Mouse (Mus musculus) forebrain, embryonic 11.5 days (tissue): ENCODE results near the gene Nkain1. TPM values are rescaled to one million over a fixed set of nuclear protein-coding genes. Genes with fewer than 3 reads are reported as not detected.

ENCODE experiments used
- ATAC-seq: fragments of 200-750 bp; cut with Nextera tagmentation; replicated peaks from 2 replicates; pipeline ENCODE4 v1.8.0; 2017; ENCODE audit warnings: moderate TSS enrichment; ENCODE audit not compliant: low FRiP score
- DNase-seq: peaks from one replicate; pipeline ENCODE4 v3.0.0-alpha.2; 2017; ENCODE audit warnings: low spot score
- H3K27ac ChIP-seq: fragments of 300-500 bp; sonication (generic); 2 replicates; pipeline ENCODE4 v1.5.1; 2014; ENCODE audit warnings: low read depth, low read length
- H3K27me3 ChIP-seq: fragments of 300-500 bp; sonication (generic); 2 replicates; pipeline ENCODE4 v1.6.1; 2014; ENCODE audit warnings: mild to moderate bottlenecking, low read length, mixed read lengths; ENCODE audit not compliant: control insufficient read depth, insufficient read depth
- H3K36me3 ChIP-seq: fragments of 300-500 bp; sonication (generic); 2 replicates; pipeline ENCODE4 v1.6.1; 2014; ENCODE audit warnings: mild to moderate bottlenecking, low read length, moderate library complexity, mixed read lengths; ENCODE audit not compliant: control insufficient read depth, insufficient read depth
- H3K4me1 ChIP-seq: fragments of 300-500 bp; sonication (generic); replicated peaks from 2 replicates; pipeline ENCODE4 v1.6.1; 2014; ENCODE audit warnings: low read length, mixed read lengths; ENCODE audit not compliant: control insufficient read depth, insufficient read depth
- H3K4me2 ChIP-seq: fragments of 300-500 bp; sonication (generic); 2 replicates; pipeline ENCODE4 v1.6.1; 2014; ENCODE audit warnings: low read depth, mild to moderate bottlenecking, low read length, moderate library complexity, mixed read lengths; ENCODE audit not compliant: severe bottlenecking
- H3K4me3 ChIP-seq: fragments of 300-500 bp; sonication (generic); 2 replicates; pipeline ENCODE4 v1.5.1; 2014; ENCODE audit warnings: low read depth, low read length
- H3K9ac ChIP-seq: fragments of 300-500 bp; sonication (generic); 2 replicates; pipeline ENCODE4 v1.6.1; 2014; ENCODE audit warnings: low read length
- H3K9me3 ChIP-seq: fragments of 300-500 bp; sonication (generic); 2 replicates; pipeline ENCODE4 v1.6.1; 2016; ENCODE audit warnings: low read length, mixed read lengths; ENCODE audit not compliant: control insufficient read depth
- WGBS: fragments of 180-500 bp; shearing (Covaris S2); extraction: QIAGEN DNeasy Blood & Tissue Kit; methylation state at CpG from one replicate; pipeline ENCODE4 v1.1.7; 2014; 5-methylcytosine and 5-hydroxymethylcytosine counted together
- polyA plus RNA-seq: library from polyadenylated mRNA; unstranded; fragments of >200 nt; fragmentation: Nextera tagmentation; extraction: Ambion mirVana; gene quantifications from 2 replicates; pipeline ENCODE4 v1.2.1, GENCODE M21; 2014

The Nkain1 gene
- polyA plus RNA-seq, 1 experiment from 2014 or later = 12.5 TPM

- 43% methylated on average over 10 of the region's 10 CpGs for WGBS
Observed at GRCm38 (mm10) chr4:130572545-130572944, 1.4 kb downstream of the Nkain1 start.

GRCm38 (mm10) chr4:130570941-130571720, 2.8 kb downstream of the Nkain1 start:
- H3K9me3 ChIP-seq = no peaks in the 10 kb centered on the region
- ATAC-seq (no peak), DNase-seq (no peak)
- H3K9ac ChIP-seq = peak overlapping the region; percentile 20; the same call in 1 of the 2 replicates
- peak overlapping the region; percentile 12; the same call in 1 of the 2 replicates for H3K4me2 ChIP-seq
- H3K4me3 ChIP-seq = 0 out of 2 replicates have a peak overlapping the region, but pooled peaks have one; percentile 3
- no peaks in the 10 kb centered on the region; the same call in 1 of the 2 replicates for H3K36me3 ChIP-seq
- H3K27me3 ChIP-seq = no peaks in the 10 kb centered on the region; the same call in 1 of the 2 replicates
- peaks cover 10% of the 10 kb centered on the region for H3K4me1 ChIP-seq
- H3K27ac ChIP-seq = peak overlapping the region; percentile 9; the same call in 1 of the 2 replicates
- WGBS = 46% methylated on average over 10 of the region's 10 CpGs

More at GRCm38 (mm10) chr4:130572545-130572944, 1.4 kb downstream of the Nkain1 start:
- Histone ChIP-seq H3K9ac (peak overlapping the region; percentile 98), H3K27me3 (no peaks in the 10 kb centered on the region; the same call in 1 of the 2 replicates), H3K4me2 (peak overlapping the region; percentile 64), H3K4me3 (peak overlapping the region; percentile 91), H3K4me1 (peaks cover 10% of the 10 kb centered on the region), H3K36me3 (no peaks in the 10 kb centered on the region), H3K27ac (no peak overlapping the region), H3K9me3 (no peaks in the 10 kb centered on the region)
- DNase-seq (no peak), ATAC-seq (no peak)

- H3K36me3 ChIP-seq = no peaks in the 10 kb centered on the region; the same call in 1 of the 2 replicates
- H3K4me1 ChIP-seq = peaks cover 19% of the 10 kb centered on the region
- H3K9me3 ChIP-seq = no peaks in the 10 kb centered on the region
- WGBS = 83% methylated on average over 23 of the region's 23 CpGs
- no peak overlapping the region for H3K4me2 ChIP-seq
- DNase-seq = no peak
- H3K9ac ChIP-seq = no peak overlapping the region
- no peak for ATAC-seq
- H3K27ac ChIP-seq = no peak overlapping the region
- no peak overlapping the region for H3K4me3 ChIP-seq
- H3K27me3 ChIP-seq = no peaks in the 10 kb centered on the region
Observed at GRCm38 (mm10) chr4:130568043-130568978, 5.7 kb downstream of the Nkain1 start.

- no peaks in the 10 kb centered on the region for H3K27me3 ChIP-seq
- peaks cover 16% of the 10 kb centered on the region; the same call in 1 of the 2 replicates for H3K4me1 ChIP-seq
- DNase-seq (peak; percentile 80), ATAC-seq (peak; percentile 71)
- peak overlapping the region; percentile 19; the same call in 1 of the 2 replicates for H3K4me2 ChIP-seq
- 22% methylated on average over 8 of the region's 8 CpGs for WGBS
- no peak overlapping the region for H3K9ac ChIP-seq
- H3K4me3 ChIP-seq = no peak overlapping the region
- no peaks in the 10 kb centered on the region for H3K9me3 ChIP-seq
- H3K27ac ChIP-seq = no peak overlapping the region
- H3K36me3 ChIP-seq = no peaks in the 10 kb centered on the region; the same call in 1 of the 2 replicates
Observed at GRCm38 (mm10) chr4:130563820-130564219, 10.2 kb downstream of the Nkain1 start.

- Histone ChIP-seq H3K4me1 (peaks cover 16% of the 10 kb centered on the region; the same call in 1 of the 2 replicates), H3K9me3 (no peaks in the 10 kb centered on the region), H3K27ac (no peak overlapping the region), H3K4me3 (no peak overlapping the region), H3K4me2 (no peak overlapping the region), H3K27me3 (no peaks in the 10 kb centered on the region), H3K36me3 (no peaks in the 10 kb centered on the region; the same call in 1 of the 2 replicates), H3K9ac (no peak overlapping the region)
- ATAC-seq (no peak), DNase-seq (no peak)
- 90% methylated on average over 9 of the region's 9 CpGs for WGBS
Observed at GRCm38 (mm10) chr4:130563260-130563756, 10.7 kb downstream of the Nkain1 start.

GRCm38 (mm10) chr4:130560576-130561310, 13.2 kb downstream of the Nkain1 start:
- H3K4me2 ChIP-seq = no peak overlapping the region
- peaks cover 16% of the 10 kb centered on the region; the same call in 1 of the 2 replicates for H3K4me1 ChIP-seq
- no peak overlapping the region for H3K4me3 ChIP-seq
- H3K9me3 ChIP-seq = no peaks in the 10 kb centered on the region
- no peaks in the 10 kb centered on the region for H3K36me3 ChIP-seq
- ATAC-seq (no peak), DNase-seq (no peak)
- WGBS = 48% methylated on average over 11 of the region's 11 CpGs
- H3K27me3 ChIP-seq = no peaks in the 10 kb centered on the region
- H3K9ac ChIP-seq = no peak overlapping the region
- no peak overlapping the region for H3K27ac ChIP-seq

- H3K4me1 ChIP-seq = peaks cover 16% of the 10 kb centered on the region; the same call in 1 of the 2 replicates
- H3K9me3 ChIP-seq = no peaks in the 10 kb centered on the region
- no peak overlapping the region for H3K9ac ChIP-seq
- DNase-seq (no peak), ATAC-seq (no peak)
- no peaks in the 10 kb centered on the region for H3K36me3 ChIP-seq
- no peak overlapping the region for H3K27ac ChIP-seq
- no peak overlapping the region for H3K4me3 ChIP-seq
- no peak overlapping the region for H3K4me2 ChIP-seq
- WGBS = 80% methylated on average over 3 of the region's 3 CpGs
- H3K27me3 ChIP-seq = no peaks in the 10 kb centered on the region
Observed at GRCm38 (mm10) chr4:130559220-130559619, 14.8 kb downstream of the Nkain1 start.
